Mouse (Mus musculus) liver, adult 2 months (tissue): ENCODE results near the gene Dync1i1.

Experiments
- CTCF ChIP-seq: fragments of 200-500 bp; IDR thresholded peaks from 2 replicates; pipeline ENCODE4 v1.5.1; 2011; ENCODE audit warnings: low read depth, low read length, control low read depth
- POLR2A ChIP-seq: fragments of 200-500 bp; IDR thresholded peaks from 2 replicates; pipeline ENCODE4 v1.6.1; 2011; ENCODE audit warnings: low read length, control low read depth; ENCODE audit not compliant: insufficient read depth; ENCODE audit errors: extremely low read depth

- TF ChIP-seq POLR2A: no peak
- no peak for TF ChIP-seq CTCF
Observed at GRCm38 (mm10) chr6:5775461-5775860, 50.0 kb downstream of the Dync1i1 start.
